Mouse (Mus musculus): Measurements from ENCODE around the gene Zwilch.
A peak's percentile ranks its signal among the peaks of the same experiment; 100 is the strongest.
"Not testable (repeated sequence)": the region's sequence is repeated elsewhere in the genome, so short reads cannot be mapped to it uniquely, and the experiment has no call there.

The Zwilch gene

GRCm38 (mm10) chr9:64172816-64173665, at the start of gene Zwilch, which contains the start of gene Rpl4:
Gene Zwilch, minus strand, starts transcription at chr9:64173104.
Gene Rpl4, plus strand, starts transcription at chr9:64173375.
- DNase-seq (ENCODE audit: extremely low read depth, insufficient read length, low spot score) = peak; percentile 80

- DNase-seq (ENCODE audit: extremely low read depth, insufficient read length, low spot score) = no peak
These were observed 49.2 kb upstream of the Zwilch start for GRCm38 (mm10) chr9:64222098-64222497.

- DNase-seq (ENCODE audit: extremely low read depth, insufficient read length, low spot score) = no peak
These were observed 48.6 kb upstream of the Zwilch start for GRCm38 (mm10) chr9:64221480-64221879.

GRCm38 (mm10) chr9:64220603-64221002, 47.7 kb upstream of the Zwilch start:
- DNase-seq (ENCODE audit: extremely low read depth, insufficient read length, low spot score) = no peak

- no peak for DNase-seq (ENCODE audit: extremely low read depth, insufficient read length, low spot score)
These were observed 47.0 kb upstream of the Zwilch start for GRCm38 (mm10) chr9:64219772-64220420.

GRCm38 (mm10) chr9:64219305-64219704, 46.4 kb upstream of the Zwilch start:
- DNase-seq (ENCODE audit: extremely low read depth, insufficient read length, low spot score) = no peak

GRCm38 (mm10) chr9:64217887-64218286, 45.0 kb upstream of the Zwilch start:
- no peak for DNase-seq (ENCODE audit: extremely low read depth, insufficient read length, low spot score)

- DNase-seq (ENCODE audit: extremely low read depth, insufficient read length, low spot score) = peak; percentile 15
These were observed 43.7 kb upstream of the Zwilch start for GRCm38 (mm10) chr9:64216641-64217040.

- DNase-seq (ENCODE audit: extremely low read depth, insufficient read length, low spot score) = no peak
These were observed 43.2 kb upstream of the Zwilch start for GRCm38 (mm10) chr9:64216090-64216489.

- no peak for DNase-seq (ENCODE audit: extremely low read depth, insufficient read length, low spot score)
These were observed 41.5 kb upstream of the Zwilch start for GRCm38 (mm10) chr9:64214452-64214851.

GRCm38 (mm10) chr9:64207509-64208084, 34.7 kb upstream of the Zwilch start:
- DNase-seq (ENCODE audit: extremely low read depth, insufficient read length, low spot score) = no peak

GRCm38 (mm10) chr9:64202866-64203265, 30.0 kb upstream of the Zwilch start:
- DNase-seq (ENCODE audit: extremely low read depth, insufficient read length, low spot score) = no peak

- peak; percentile 65 for DNase-seq (ENCODE audit: extremely low read depth, insufficient read length, low spot score)
These were observed 29.4 kb upstream of the Zwilch start for GRCm38 (mm10) chr9:64202331-64202730.

GRCm38 (mm10) chr9:64199897-64200296, 27.0 kb upstream of the Zwilch start:
- DNase-seq (ENCODE audit: extremely low read depth, insufficient read length, low spot score) = no peak

GRCm38 (mm10) chr9:64198763-64199418, 26.0 kb upstream of the Zwilch start:
- not testable (repeated sequence) for DNase-seq (ENCODE audit: extremely low read depth, insufficient read length, low spot score)

- DNase-seq (ENCODE audit: extremely low read depth, insufficient read length, low spot score) = no peak
These were observed 25.3 kb upstream of the Zwilch start for GRCm38 (mm10) chr9:64198068-64198762.

GRCm38 (mm10) chr9:64197524-64197923, 24.6 kb upstream of the Zwilch start:
- DNase-seq (ENCODE audit: extremely low read depth, insufficient read length, low spot score) = no peak

GRCm38 (mm10) chr9:64195554-64195953, 22.6 kb upstream of the Zwilch start:
- DNase-seq (ENCODE audit: extremely low read depth, insufficient read length, low spot score) = no peak

GRCm38 (mm10) chr9:64193879-64194278, 21.0 kb upstream of the Zwilch start:
- DNase-seq (ENCODE audit: extremely low read depth, insufficient read length, low spot score) = no peak

- no peak for DNase-seq (ENCODE audit: extremely low read depth, insufficient read length, low spot score)
These were observed 11.4 kb upstream of the Zwilch start for GRCm38 (mm10) chr9:64184166-64184840.
